Mouse (Mus musculus): ENCODE data around the gene Gm32742. TPM values are rescaled to one million over a fixed set of nuclear protein-coding genes. Genes with fewer than 3 reads are reported as not detected.

The Gm32742 gene
- not detected for total RNA-seq (2021)
- long read RNA-seq, experiment 1, result 0 reads
- long read RNA-seq, experiment 2, result 0 reads

DNA sequence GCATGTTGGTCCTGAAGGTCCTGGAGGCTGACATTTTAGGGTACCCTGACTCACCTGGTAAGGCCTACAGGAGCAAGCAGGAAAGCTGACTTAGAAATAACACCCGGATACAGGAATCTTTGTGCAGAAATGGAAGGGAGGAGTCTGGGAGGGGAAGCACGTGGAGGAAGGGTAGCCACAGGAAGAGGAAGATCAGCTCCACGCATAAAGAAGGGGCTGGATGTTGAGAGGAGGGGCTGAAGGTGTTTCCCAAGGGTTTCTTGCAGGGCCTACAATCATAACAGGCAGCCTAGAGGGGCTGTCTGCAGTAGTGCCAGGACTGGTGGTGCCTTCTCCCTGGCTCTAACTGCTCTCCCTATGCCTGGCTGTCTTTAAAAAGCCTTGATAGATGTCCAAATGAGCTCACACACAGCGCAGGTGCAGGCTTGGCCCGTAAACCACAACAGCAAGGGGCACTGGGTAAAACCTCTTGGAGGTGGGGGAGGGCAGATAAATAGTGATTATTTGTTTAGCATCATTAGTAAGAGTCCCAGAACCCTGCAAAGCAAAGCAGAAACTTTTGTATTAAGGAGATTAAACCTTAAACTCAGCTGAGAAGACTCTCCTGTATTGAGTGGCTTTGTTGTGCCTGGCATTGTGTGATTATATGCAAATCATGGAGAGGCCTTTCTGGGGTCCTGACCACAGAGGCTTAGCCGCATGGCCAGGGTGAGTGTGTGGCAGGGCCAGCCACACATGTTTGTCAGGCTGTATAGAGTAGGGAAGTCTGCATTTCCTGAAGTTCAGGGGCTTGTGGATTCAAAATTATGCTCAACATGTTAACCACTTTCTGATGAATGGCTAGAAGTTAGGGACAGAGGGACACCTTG is at the start of gene Gm32742:
TSS of gene Gm32742 (minus strand) at position 206 of the 869 bp plus-strand sequence.
- intact Hi-C loops (cut with DNase I), result no loop called here
- DNase-seq, result no peak

DNA sequence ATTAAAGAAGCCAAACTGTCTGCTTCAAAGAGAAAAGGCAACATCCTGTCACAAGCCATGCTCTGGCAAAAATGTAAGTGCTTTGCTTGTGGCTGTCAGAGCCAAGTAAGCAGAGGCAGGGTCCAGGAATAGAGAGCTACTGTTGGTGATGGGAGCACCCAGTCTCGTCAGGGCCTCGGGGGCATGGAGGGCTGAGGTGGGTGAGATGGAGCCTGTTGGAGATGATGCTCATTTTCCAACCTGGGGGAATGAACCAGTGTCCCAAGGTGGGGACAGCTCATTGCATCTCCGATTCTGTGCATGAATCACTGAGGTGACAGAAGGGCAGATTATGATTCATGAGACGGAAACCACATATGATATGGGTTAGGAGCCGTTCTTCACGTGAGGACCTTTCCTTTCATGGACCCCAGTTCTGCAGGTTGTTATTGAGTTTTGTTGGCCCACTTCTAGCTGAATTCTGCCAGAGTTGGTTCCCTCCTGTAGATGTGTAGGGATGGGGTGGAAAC is 48.5 kb upstream of the Gm32742 start:
- no peak for DNase-seq
- intact Hi-C loops (cut with DNase I), result no loop called here

DNA sequence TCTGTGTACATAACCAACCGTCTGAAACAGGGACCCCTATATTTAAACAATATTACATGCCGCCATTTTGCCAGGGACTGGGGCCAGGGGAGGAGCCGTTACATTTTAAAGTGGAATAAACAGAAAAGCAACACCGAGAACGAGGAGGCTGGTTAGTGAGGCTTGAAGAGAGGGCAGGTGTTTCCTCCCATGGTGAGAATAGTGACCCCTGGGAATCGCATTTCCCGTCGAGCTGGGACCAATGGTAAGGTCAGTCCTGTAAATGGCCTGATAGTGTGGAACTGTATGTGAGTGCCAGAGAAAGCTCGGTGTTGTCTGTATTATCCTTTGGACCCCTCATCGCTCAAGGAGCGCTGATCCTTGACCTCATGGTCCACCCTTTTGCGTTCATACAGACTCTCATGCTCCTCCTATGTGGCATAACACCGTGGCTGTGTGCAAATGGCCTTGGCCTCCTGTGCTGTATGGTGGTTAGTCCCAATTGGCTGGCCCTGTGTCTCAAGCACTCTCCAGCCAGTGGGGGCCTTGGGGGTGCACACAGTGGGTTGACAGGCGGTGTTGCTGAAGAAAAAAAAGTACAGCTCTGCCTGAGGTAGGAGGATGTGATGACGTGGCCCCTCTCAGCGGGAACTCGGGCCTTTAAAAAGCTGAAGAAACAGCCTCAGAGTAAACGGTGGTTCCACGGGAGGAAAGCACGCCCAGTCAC is 47.9 kb upstream of the Gm32742 start, which contains the start of gene Pou2af1:
TSS of gene Pou2af1 (plus strand) at position 686 of the 706 bp plus-strand sequence.
- intact Hi-C loops (cut with DNase I), result no loop called here
- no peak for DNase-seq

DNA sequence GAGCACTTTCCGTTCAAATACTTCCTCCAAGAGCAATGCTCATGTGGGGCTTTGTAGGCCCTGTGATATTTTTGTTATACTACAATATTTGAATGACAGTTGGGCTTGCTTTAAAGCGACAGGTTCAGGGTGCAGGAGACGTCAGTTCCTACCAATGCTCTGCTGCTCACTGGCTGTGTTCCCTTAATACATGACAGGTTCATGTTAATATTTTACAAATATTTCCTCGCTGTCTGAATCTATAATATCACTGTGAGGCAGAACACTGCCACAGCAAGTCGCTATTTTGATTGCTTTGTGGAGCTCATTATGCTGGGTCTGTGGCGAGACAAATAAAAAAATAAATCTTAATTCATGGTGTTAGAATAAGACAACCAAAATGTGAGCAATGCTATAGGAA is 45.9 kb upstream of the Gm32742 start:
- intact Hi-C loops (cut with DNase I), result no loop called here
- DNase-seq, result no peak

- no peak for DNase-seq
- intact Hi-C loops (cut with DNase I), result no loop called here
Observed at GRCm38 (mm10) chr9:51208974-51209332, 43.6 kb upstream of the Gm32742 start.

GRCm38 (mm10) chr9:51194790-51195189 is 29.5 kb upstream of the Gm32742 start:
- DNase-seq, result no peak
- intact Hi-C loops (cut with DNase I), result no loop called here

GRCm38 (mm10) chr9:51190655-51191054 is 25.3 kb upstream of the Gm32742 start:
- DNase-seq, result no peak
- intact Hi-C loops (cut with DNase I), result no loop called here

- intact Hi-C loops (cut with DNase I), result no loop called here
- no peak for DNase-seq
Observed at GRCm38 (mm10) chr9:51185871-51186270, 20.6 kb upstream of the Gm32742 start.

GRCm38 (mm10) chr9:51185386-51185785 is 20.1 kb upstream of the Gm32742 start:
- intact Hi-C loops (cut with DNase I), result no loop called here
- DNase-seq, result no peak

GRCm38 (mm10) chr9:51182716-51183710 is 17.7 kb upstream of the Gm32742 start:
- intact Hi-C loops (cut with DNase I), result no loop called here
- DNase-seq, result no peak

DNA sequence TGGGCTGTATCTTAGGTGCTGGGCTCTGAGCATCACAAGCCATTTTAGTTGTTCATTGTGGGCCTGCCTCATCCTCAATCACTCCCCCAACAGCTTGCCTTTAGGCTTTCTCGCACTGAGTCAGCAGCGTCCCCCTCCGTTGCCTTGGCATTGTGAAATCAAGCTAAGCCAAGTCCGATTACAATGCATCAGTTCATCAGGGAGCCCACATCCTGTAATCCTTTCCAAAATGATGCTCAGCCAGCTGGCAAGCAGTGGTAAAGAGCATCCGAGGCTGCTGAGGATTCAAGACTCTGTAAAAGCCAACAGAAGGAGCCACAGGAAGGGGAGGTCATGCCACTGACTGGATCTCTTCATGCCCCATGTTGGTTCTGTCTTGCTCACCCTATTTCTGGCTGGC is 15.3 kb upstream of the Gm32742 start:
- intact Hi-C loops (cut with DNase I), result no loop called here
- peak in 1 of 2 experiments; percentile 31 for DNase-seq

DNA sequence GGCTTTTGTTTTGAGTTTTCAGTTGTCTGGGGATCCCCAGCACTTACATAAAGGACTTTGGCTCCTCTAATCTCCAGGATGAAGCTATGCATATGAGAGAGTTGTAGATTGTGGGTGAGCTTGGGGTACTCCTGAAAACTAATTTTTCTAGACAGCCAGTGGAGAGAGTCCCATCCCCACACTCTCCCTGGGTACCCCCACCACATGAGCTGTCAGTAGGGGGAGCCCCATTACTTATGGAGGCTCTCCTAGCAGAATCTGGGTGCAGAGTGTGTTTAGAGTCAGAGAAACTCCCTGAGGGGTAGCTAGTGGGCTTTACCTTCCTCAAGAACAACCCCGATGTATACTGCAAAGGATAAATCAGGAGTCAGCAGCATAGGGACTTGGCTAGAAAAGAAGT is 13.0 kb upstream of the Gm32742 start:
- intact Hi-C loops (cut with DNase I), result no loop called here
- no peak for DNase-seq

- DNase-seq, result no peak
- intact Hi-C loops (cut with DNase I), result no loop called here
Observed at GRCm38 (mm10) chr9:51175722-51176121, 10.4 kb upstream of the Gm32742 start.

GRCm38 (mm10) chr9:51174890-51175464 is 9.7 kb upstream of the Gm32742 start:
- intact Hi-C loops (cut with DNase I), result no loop called here
- no peak for DNase-seq

- DNase-seq, result no peak
- intact Hi-C loops (cut with DNase I), result no loop called here
Observed at GRCm38 (mm10) chr9:51170298-51170697, 5.0 kb upstream of the Gm32742 start.

- intact Hi-C loops (cut with DNase I), result no loop called here
- DNase-seq, result no peak
Observed at GRCm38 (mm10) chr9:51169133-51169532, 3.8 kb upstream of the Gm32742 start.

DNA sequence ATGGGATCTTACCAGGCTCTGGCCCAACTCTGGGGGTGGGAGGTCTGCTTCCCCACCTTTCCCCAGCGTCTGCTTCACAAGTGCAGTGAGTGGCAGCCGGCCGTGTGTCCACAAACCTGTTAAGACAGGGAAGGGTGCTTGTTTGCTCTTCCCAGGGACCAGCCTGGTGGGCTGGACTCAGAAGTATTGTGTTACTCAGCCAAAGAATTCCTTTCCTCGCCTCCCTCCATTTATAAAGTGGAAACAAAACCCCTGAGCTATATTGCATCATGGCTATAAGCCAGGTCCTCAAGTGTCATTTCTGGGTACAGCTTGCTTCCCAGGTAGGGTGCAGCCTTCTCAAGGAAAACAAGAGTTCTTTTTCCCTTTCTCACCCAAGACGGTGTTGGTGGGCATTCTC is 3.4 kb upstream of the Gm32742 start:
- intact Hi-C loops (cut with DNase I), result no loop called here
- no peak for DNase-seq

DNA sequence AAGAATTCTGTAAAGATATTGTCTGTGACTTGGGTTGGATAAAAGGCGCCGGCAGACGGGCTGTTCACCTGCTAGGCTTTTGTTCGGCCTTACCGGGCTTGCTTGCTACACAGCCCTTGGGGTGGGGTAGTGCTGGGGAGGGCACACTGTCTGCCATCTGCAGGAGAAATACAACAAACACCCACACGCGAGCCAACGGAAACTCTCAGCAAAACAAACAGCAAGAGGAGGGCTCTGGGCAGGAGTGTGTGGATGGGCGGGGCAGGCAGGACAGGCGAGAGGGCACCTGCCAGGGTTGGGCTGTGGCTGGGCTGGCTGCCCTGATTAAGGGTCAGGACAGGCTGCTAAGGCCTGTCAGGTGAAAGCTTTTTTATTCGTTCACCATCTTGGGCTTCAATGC is 2.6 kb upstream of the Gm32742 start:
- intact Hi-C loops (cut with DNase I), result no loop called here

DNA sequence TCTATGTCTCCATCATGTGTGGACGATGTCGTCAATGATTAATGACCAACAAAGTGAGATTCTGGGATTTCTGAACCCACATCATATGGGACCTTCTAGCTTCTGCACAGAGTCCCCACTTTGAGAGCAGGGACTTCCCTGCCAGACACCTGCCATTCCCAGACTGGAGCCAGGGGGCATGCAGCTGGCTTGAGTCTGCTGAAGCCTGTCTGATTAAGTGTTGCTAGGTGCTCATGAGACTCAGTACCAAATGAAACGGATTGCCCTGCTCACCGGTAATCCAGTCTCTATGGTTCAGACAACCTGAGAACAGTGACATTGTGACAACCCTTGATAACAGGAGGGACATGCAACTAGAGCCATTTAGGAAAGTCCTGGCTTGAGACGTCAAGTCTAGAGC is 1.3 kb downstream of the Gm32742 start:
- intact Hi-C loops (cut with DNase I), result no loop called here
- DNase-seq, result no peak

More for the DNA sequence above, 2.6 kb upstream of the Gm32742 start:
- no peak for DNase-seq
